Comparison of ENCODE assay signal across 8 mouse cellular contexts in genomic region chr3:21268429-21269129, GRCm38 (mm10).
DNase-seq lines count a peak whose midpoint lies in the region; ATAC-seq lines count a peak whose summit lies in the region.

No protein-coding gene starts in this region.

- intact Hi-C loops in heart, postnatal 10 days (cut with DNase I) = loop anchor here (10.0 kb wide), 1 partner anchor 604 kb away; no protein-coding TSS in a partner anchor

- no peak for ATAC-seq in CD4-positive, CD25-positive, alpha-beta regulatory T cell, adult 4 months

- peak; percentile 36 for DNase-seq in cerebellum, postnatal 10 days
- DNase-seq in cerebellum, adult 9-11 months = no peak
- peak; percentile 12 for DNase-seq in ovary, adult 18-20 months (ENCODE audit: low spot score)
- no peak for DNase-seq in ovary, postnatal 10 days (ENCODE audit: low spot score)
- peak; percentile 42 to 64 for DNase-seq in heart, postnatal 10 days
- peak; percentile 27 for DNase-seq in urinary bladder, postnatal 25 days (ENCODE audit: low spot score)
- DNase-seq in natural killer cell, adult 2 months (ENCODE audit: low spot score in 2 of 2) = no peak

Comparison
In these comparisons a context has a peak if more than half of its experiments do, and no peak if none do; other contexts are left out.
1. DNase-seq: peak in cerebellum, postnatal 10 days (2 of 2), ovary, adult 18-20 months (single experiment), heart, postnatal 10 days (2 of 2) and urinary bladder, postnatal 25 days (single experiment); none in cerebellum, adult 9-11 months (single experiment), ovary, postnatal 10 days (single experiment) and natural killer cell, adult 2 months (0 of 2).